In genomic region chr16:64941646-64942195, GRCm38 (mm10) we compare ENCODE assay signal across 14 mouse cellular contexts.
A peak's percentile ranks its signal among the peaks of the same experiment; 100 is the strongest.
DNase-seq lines count a peak whose midpoint lies in the region; ATAC-seq lines count a peak whose summit lies in the region.
"Had no signal": no experiment of that assay in that cellular context is flagged by ENCODE, and none has a peak within 500 bp of the region (broad histone marks: within the 10 kb centered on the region; RNA-seq: fewer than 3 reads in every experiment).

No protein-coding gene starts in this region.

- DNase-seq in lung, postnatal 36 days: peak; percentile 11
- DNase-seq in lung, postnatal 4 days: no peak
- DNase-seq in natural killer cell, adult 2 months (ENCODE audit: low spot score in 2 of 2): peak; percentile 38 to 39
- DNase-seq in thymus, postnatal 36 days: peak; percentile 32 to 41
- DNase-seq in left cerebral cortex, adult 11 months (ENCODE audit: low spot score): no peak
- DNase-seq: adrenal gland, postnatal 36 days; embryo, embryonic 11 days; heart, adult 2 months; heart, postnatal 4 days; kidney, adult 18-20 months had no signal

- H3K36me3 ChIP-seq in intestine, embryonic 15.5 days: no peaks in the 10 kb centered on the region
- H3K36me3 ChIP-seq: liver, embryonic 15.5 days had no signal

- no peaks in the 10 kb centered on the region for H3K27me3 ChIP-seq in intestine, embryonic 15.5 days (replicated peaks)
- H3K27me3 ChIP-seq: liver, embryonic 15.5 days had no signal

- H3K9me3 ChIP-seq in intestine, embryonic 15.5 days: no peaks in the 10 kb centered on the region
- H3K9me3 ChIP-seq: liver, embryonic 15.5 days had no signal

- ATAC-seq in activated CD4-positive, CD25-positive, alpha-beta regulatory T cell, adult 4 months: peak; percentile 99
- ATAC-seq in intestine, embryonic 15.5 days: no peak
- no peak for ATAC-seq in frontal cortex, adult (ENCODE audit: low TSS enrichment)

- H3K4me3 ChIP-seq in intestine, embryonic 15.5 days (replicated peaks): no peak overlapping the region
- H3K4me3 ChIP-seq: heart, adult 2 months; liver, embryonic 15.5 days had no signal

- H3K4me1 ChIP-seq in intestine, embryonic 15.5 days (replicated peaks): no peaks in the 10 kb centered on the region
- H3K4me1 ChIP-seq: liver, embryonic 15.5 days had no signal

- no peak overlapping the region for H3K4me2 ChIP-seq in intestine, embryonic 15.5 days (replicated peaks)
- H3K4me2 ChIP-seq: liver, embryonic 15.5 days had no signal

- no peak overlapping the region for H3K27ac ChIP-seq in intestine, embryonic 15.5 days
- H3K27ac ChIP-seq: heart, adult 2 months; liver, embryonic 15.5 days had no signal

- WGBS in intestine, embryonic 15.5 days: 79% methylated on average over 5 of the region's 5 CpGs

- H3K9ac ChIP-seq in intestine, embryonic 15.5 days: no peak overlapping the region
- H3K9ac ChIP-seq: liver, embryonic 15.5 days had no signal

Comparison
In these comparisons a context has a peak if more than half of its experiments do, and no peak if none do; other contexts are left out.
1. DNase-seq: peak in lung, postnatal 36 days (single experiment), natural killer cell, adult 2 months (2 of 2) and thymus, postnatal 36 days (2 of 2); none in lung, postnatal 4 days (0 of 2) and left cerebral cortex, adult 11 months (single experiment).